Mouse (Mus musculus): Measurements from ENCODE around the gene Sdha. TPM values are rescaled to one million over a fixed set of nuclear protein-coding genes. Genes with fewer than 3 reads are reported as not detected.

Gene Sdha
- 1,000 to 10,000 TPM in 1 of 2 experiments, 100 to 1,000 TPM in 1; 887 to 1,000 TPM for total RNA-seq (2021)
- long read RNA-seq, experiment 1, transcript Sdha-206 (2 exons, 858 nt): minor isoform, 7 of 1,923 reads
- long read RNA-seq, experiment 1, transcript Sdha-201 (15 exons, 2,900 nt): major isoform, 1,701 of 1,923 reads
- long read RNA-seq, experiment 1, partial matches to known transcripts: 127 of 1,923 reads
- long read RNA-seq, experiment 1, other reads (novel, unspliced or antisense): 88 of 1,923 reads
- long read RNA-seq, experiment 2, transcript Sdha-201 (15 exons, 2,900 nt): major isoform, 878 of 1,005 reads
- long read RNA-seq, experiment 2, transcript Sdha-206 (2 exons, 858 nt): minor isoform, 8 of 1,005 reads
- long read RNA-seq, experiment 2, partial matches to known transcripts: 76 of 1,005 reads
- long read RNA-seq, experiment 2, other reads (novel, unspliced or antisense): 43 of 1,005 reads

DNA sequence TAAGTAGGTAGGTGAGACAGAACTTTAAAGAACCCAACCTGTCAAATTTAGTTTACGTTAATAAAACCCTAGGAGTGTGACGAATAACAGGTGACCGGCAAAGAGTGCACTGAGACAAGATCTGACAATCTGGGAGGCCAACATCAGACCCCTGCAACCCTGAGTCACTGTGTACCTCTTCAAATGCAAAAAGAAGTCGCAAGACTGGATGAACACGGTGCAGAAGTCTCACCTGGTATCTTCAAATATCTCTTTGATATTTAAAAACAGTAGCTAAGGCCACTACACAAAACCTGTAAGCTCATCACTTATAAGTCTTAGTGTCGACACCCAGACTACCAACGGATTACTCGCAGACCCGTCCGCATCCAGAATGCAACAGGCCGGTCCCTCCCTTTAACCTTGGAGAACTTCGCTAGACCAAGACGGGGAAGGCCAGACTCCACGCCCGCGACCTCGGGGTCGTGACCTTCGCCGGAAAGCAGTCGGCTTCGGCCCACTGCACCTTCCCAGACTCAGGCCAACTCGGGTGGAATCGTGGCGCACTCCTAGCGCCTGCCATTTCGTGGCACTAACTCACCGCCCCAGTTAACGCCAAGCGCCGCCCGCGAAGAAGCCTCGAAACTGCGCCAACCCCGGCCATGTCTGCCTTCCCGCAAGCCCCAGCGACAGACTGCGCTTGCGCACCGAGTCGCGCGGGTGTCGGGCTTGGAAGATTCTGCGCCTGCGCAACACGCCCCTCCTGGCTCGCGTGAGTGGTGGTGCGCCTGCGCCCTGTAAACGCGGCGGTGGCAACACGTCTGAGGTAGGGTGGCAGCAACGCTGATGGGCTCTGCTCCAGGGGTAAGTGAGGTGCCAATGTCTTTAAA lies at the start of gene Sdha, which contains the start of gene Ccdc127:
Sdha (minus strand) TSS at position 715 of the 869 bp plus-strand sequence.
Ccdc127 (plus strand) TSS at position 744 of the 869 bp plus-strand sequence.
- DNase-seq: peak; percentile 95

GRCm38 (mm10) chr13:74399298-74399839 lies 49.3 kb upstream of the Sdha start, which contains the start of gene Ftl1-ps1:
TSS of gene Ftl1-ps1 (plus strand) at chr13:74399694.
- DNase-seq: peak; percentile 70

- DNase-seq: no peak
These were observed 41.1 kb upstream of the Sdha start for GRCm38 (mm10) chr13:74391156-74391555.

- peak; percentile 83 for DNase-seq
These were observed 40.4 kb upstream of the Sdha start, which contains the start of gene Zfp72 for GRCm38 (mm10) chr13:74390371-74390990. TSS of gene Zfp72 (minus strand) at chr13:74390836.

- DNase-seq: no peak
These were observed 39.6 kb upstream of the Sdha start for GRCm38 (mm10) chr13:74389730-74390129.

GRCm38 (mm10) chr13:74382289-74382688 lies 32.2 kb upstream of the Sdha start:
- no peak for DNase-seq

- DNase-seq: no peak
These were observed 31.6 kb upstream of the Sdha start for GRCm38 (mm10) chr13:74381533-74382276.

- peak; percentile 42 for DNase-seq
These were observed 13.8 kb upstream of the Sdha start, which contains the start of gene Lrrc14b for GRCm38 (mm10) chr13:74363859-74364235. TSS of gene Lrrc14b (minus strand) at chr13:74364005.

- DNase-seq: peak; percentile 17
These were observed 13.2 kb upstream of the Sdha start for GRCm38 (mm10) chr13:74363176-74363858.

GRCm38 (mm10) chr13:74362218-74362617 lies 12.1 kb upstream of the Sdha start:
- no peak for DNase-seq

DNA sequence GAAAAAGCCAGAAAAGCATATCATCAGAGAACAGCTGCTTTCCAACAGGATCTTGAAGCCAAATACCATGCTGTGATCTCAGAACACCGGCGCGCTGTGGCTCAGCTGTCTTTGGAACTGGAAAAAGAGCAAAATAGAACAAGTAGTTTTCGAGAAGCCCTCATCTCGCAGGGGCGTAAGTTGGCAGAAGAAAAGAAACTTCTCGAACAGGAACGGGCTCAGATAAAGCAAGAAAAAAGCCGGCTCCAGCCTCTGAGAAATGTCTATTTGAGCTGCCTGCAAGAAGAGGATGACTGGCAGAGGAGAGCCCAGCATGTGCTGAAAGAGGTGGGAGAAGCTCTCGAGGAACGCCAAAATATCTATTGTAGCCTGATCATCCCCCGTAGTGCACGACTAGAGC lies 6.4 kb upstream of the Sdha start:
- DNase-seq: no peak

- DNase-seq: no peak
These were observed 391 bp upstream of the Sdha start for GRCm38 (mm10) chr13:74350435-74350906.

DNA sequence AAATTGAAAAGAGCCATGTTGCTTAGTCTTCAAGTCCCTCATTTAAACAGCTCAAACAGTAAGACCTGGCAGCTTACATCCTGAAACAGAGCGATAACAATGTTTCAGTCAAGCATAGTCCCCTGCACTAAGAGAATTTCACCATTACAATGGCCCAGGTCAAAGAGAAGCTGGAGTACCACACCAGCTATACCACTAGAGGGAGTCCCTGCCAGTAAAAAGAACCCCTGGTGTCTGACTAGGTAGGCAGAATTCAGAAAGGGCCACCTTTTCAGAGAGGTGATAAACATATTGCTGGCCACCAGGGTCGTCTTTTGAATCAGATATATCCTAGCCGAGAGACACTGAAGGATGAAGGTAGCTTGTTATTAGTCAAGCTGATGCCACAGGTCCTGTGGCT lies 9.0 kb downstream of the Sdha start:
- peak; percentile 48 for DNase-seq

GRCm38 (mm10) chr13:74329321-74329720 lies 20.8 kb downstream of the Sdha start:
- DNase-seq: no peak

DNA sequence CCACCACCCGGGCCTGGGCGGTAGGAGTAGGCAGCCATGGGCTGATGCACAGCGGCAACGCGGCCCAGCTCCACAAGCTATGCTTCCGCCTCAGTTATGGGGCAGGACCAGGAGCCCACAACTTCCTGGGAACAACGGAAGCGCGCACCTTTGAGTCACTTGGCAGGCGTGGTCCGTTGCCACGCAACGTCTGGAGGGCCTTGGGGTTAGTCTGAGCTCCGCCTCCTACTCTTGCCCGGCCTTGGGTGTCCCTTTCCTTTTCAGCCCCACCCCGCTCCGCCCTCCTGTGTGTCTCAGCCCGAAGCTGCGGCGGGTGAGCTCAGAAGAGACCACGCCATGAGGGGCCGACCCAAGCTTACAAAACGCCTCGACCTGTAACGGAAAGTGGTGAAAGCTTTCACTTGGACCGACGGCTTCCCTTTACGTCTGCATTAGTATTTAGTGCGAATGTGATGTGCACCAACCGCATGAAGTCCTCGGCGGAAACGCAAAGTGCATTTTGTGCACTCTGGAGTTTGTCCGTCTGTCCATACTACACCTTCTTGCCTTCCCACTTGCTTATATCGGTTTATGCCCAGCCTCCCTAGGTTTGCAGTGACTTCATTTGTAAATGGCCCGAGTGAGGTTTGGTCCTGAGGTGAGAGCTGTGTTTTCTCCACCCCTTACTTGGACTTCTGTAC lies 32.8 kb downstream of the Sdha start, which contains the start of gene Pdcd6:
Pdcd6 (minus strand) TSS at position 411 of the 680 bp plus-strand sequence.
- peak; percentile 95 for DNase-seq

- DNase-seq: no peak
These were observed 33.3 kb downstream of the Sdha start for GRCm38 (mm10) chr13:74316789-74317169.

DNA sequence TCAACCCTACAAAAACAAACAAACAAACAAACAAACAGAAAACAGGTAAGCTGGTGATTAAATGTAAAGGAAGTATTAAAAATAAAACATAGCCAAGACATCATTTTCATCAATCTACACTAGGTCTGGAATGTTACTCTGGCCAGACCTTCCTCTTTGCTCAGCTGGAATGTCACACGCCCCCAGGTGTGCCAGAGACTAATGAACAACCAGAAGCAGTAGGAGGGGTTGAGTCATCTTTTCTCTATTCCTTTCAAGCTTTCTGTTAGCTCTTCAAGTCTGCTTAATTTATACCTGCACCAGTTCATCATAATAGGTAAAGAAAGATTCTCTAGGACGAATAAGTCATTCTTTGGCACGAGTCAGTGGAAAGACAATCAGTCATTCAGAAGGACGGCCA lies 33.7 kb downstream of the Sdha start:
- no peak for DNase-seq

DNA sequence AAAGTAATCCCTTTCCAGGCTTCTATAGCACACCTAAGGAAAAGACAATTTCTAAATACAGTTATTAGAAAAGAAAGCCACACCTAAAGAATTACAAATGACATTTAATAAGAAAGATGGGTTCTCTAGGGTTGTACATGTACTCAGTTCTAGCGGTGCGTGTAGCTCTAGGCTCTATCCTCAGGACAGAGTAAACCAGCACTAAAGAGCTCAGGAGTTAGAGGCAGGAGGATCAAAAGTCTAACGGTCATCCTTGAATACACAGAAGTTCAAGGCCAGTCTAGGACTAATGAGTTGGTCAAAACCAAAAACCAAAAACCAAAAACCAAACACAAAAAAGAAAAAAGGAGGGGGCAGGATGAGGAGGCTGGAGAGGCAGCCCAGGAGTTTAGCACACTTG lies 35.5 kb downstream of the Sdha start:
- no peak for DNase-seq

- DNase-seq: no peak
These were observed 44.3 kb downstream of the Sdha start for GRCm38 (mm10) chr13:74305780-74306179.

- peak; percentile 9 for DNase-seq
These were observed 44.7 kb downstream of the Sdha start for GRCm38 (mm10) chr13:74305380-74305779.
